Mouse (Mus musculus) midbrain, embryonic 13.5 days (tissue): ENCODE data around the gene Parp6. TPM values are rescaled to one million over a fixed set of nuclear protein-coding genes. Genes with fewer than 3 reads are reported as not detected.

Experiments used
- ATAC-seq: fragments of 200-750 bp; cut with Nextera tagmentation; 2 replicates; pipeline ENCODE4 v1.8.0; 2017; ENCODE audit warnings: mild to moderate bottlenecking, moderate TSS enrichment, moderate library complexity
- H3K27ac ChIP-seq: fragments of 300-500 bp; sonication (generic); 2 replicates; pipeline ENCODE4 v1.5.1; 2015; ENCODE audit warnings: inconsistent platforms, mild to moderate bottlenecking, moderate library complexity
- H3K27me3 ChIP-seq: fragments of 300-500 bp; sonication (generic); 2 replicates; pipeline ENCODE4 v1.6.1; 2015; ENCODE audit warnings: mild to moderate bottlenecking, inconsistent platforms
- H3K36me3 ChIP-seq: fragments of 300-500 bp; sonication (generic); 2 replicates; pipeline ENCODE4 v1.6.1; 2015; ENCODE audit warnings: mild to moderate bottlenecking, inconsistent platforms
- H3K4me1 ChIP-seq: fragments of 300-500 bp; sonication (generic); replicated peaks from 2 replicates; pipeline ENCODE4 v1.6.1; 2015; ENCODE audit warnings: inconsistent platforms
- H3K4me2 ChIP-seq: fragments of 300-500 bp; sonication (generic); replicated peaks from 2 replicates; pipeline ENCODE4 v1.6.1; 2015; ENCODE audit warnings: moderate library complexity, mild to moderate bottlenecking, inconsistent platforms
- H3K4me3 ChIP-seq: fragments of 300-500 bp; sonication (generic); replicated peaks from 2 replicates; pipeline ENCODE4 v1.5.1; 2015; ENCODE audit warnings: mild to moderate bottlenecking, inconsistent platforms
- H3K9ac ChIP-seq: fragments of 300-500 bp; sonication (generic); replicated peaks from 2 replicates; pipeline ENCODE4 v1.6.1; 2015; ENCODE audit warnings: mild to moderate bottlenecking, inconsistent platforms
- H3K9me3 ChIP-seq: fragments of 300-500 bp; sonication (generic); 2 replicates; pipeline ENCODE4 v1.6.1; 2016; ENCODE audit warnings: mild to moderate bottlenecking, inconsistent platforms
- WGBS: fragments of 180-500 bp; shearing (Covaris S2); methylation state at CpG from one replicate; pipeline ENCODE4 v1.1.7; 2015; 5-methylcytosine and 5-hydroxymethylcytosine counted together
- polyA plus RNA-seq: library from polyadenylated mRNA; unstranded; fragments of >200 nt; fragmentation: Nextera tagmentation; extraction: Ambion mirVana; gene quantifications from 2 replicates; pipeline ENCODE4 v1.2.1, GENCODE M21; 2015

Parp6 gene
- polyA plus RNA-seq, 1 experiment from 2014 or later = 195 TPM

GRCm38 (mm10) chr9:59658146-59658545, 41.1 kb downstream of the Parp6 start:
- Histone ChIP-seq H3K36me3 (peaks cover 12% of the 10 kb centered on the region), H3K4me3 (peak overlapping the region; percentile 82), H3K9me3 (no peaks in the 10 kb centered on the region), H3K27me3 (no peaks in the 10 kb centered on the region), H3K4me1 (peaks cover 55% of the 10 kb centered on the region), H3K4me2 (peak overlapping the region; percentile 93), H3K9ac (peak overlapping the region; percentile 90), H3K27ac (peak overlapping the region; percentile 98)
- WGBS = 1% methylated on average over 4 of the region's 4 CpGs
- no peak for ATAC-seq

GRCm38 (mm10) chr9:59659036-59660026, 42.2 kb downstream of the Parp6 start:
- H3K27ac ChIP-seq = peak overlapping the region; percentile 55; the same call in 1 of the 2 replicates
- peak overlapping the region; percentile 2 for H3K9ac ChIP-seq
- no peaks in the 10 kb centered on the region for H3K27me3 ChIP-seq
- H3K4me1 ChIP-seq = peaks cover 66% of the 10 kb centered on the region
- 26% methylated on average over 14 of the region's 14 CpGs for WGBS
- H3K9me3 ChIP-seq = no peaks in the 10 kb centered on the region
- no peak for ATAC-seq
- H3K4me3 ChIP-seq = peak overlapping the region; percentile 82
- H3K4me2 ChIP-seq = peak overlapping the region; percentile 93
- H3K36me3 ChIP-seq = peaks cover 20% of the 10 kb centered on the region

- Histone ChIP-seq H3K9me3 (no peaks in the 10 kb centered on the region), H3K4me2 (peak overlapping the region; percentile 93), H3K4me1 (peaks cover 69% of the 10 kb centered on the region), H3K4me3 (peak overlapping the region; percentile 82), H3K36me3 (peaks cover 29% of the 10 kb centered on the region), H3K27ac (0 out of 2 replicates have a peak overlapping the region, but pooled peaks have one; percentile 55), H3K9ac (peak overlapping the region; percentile 24), H3K27me3 (no peaks in the 10 kb centered on the region)
- 43% methylated on average over 10 of the region's 10 CpGs for WGBS
- ATAC-seq = no peak
These were observed 43.3 kb downstream of the Parp6 start for GRCm38 (mm10) chr9:59660421-59660820.

GRCm38 (mm10) chr9:59661298-59661975, 44.4 kb downstream of the Parp6 start:
- Histone ChIP-seq H3K27ac (no peak overlapping the region), H3K4me3 (no peak overlapping the region), H3K27me3 (no peaks in the 10 kb centered on the region), H3K9ac (peak overlapping the region; percentile 55; the same call in 1 of the 2 replicates), H3K36me3 (peaks cover 39% of the 10 kb centered on the region), H3K9me3 (no peaks in the 10 kb centered on the region), H3K4me1 (peaks cover 69% of the 10 kb centered on the region), H3K4me2 (peak overlapping the region; percentile 93; the same call in 1 of the 2 replicates)
- WGBS = 61% methylated on average over 6 of the region's 6 CpGs
- ATAC-seq = no peak

GRCm38 (mm10) chr9:59663226-59663625, 46.1 kb downstream of the Parp6 start:
- Histone ChIP-seq H3K4me3 (no peak overlapping the region), H3K27ac (no peak overlapping the region), H3K4me2 (no peak overlapping the region), H3K9ac (no peak overlapping the region), H3K27me3 (no peaks in the 10 kb centered on the region), H3K36me3 (peaks cover 57% of the 10 kb centered on the region), H3K9me3 (no peaks in the 10 kb centered on the region), H3K4me1 (peaks cover 63% of the 10 kb centered on the region)
- 78% methylated on average over 7 of the region's 7 CpGs for WGBS
- no peak for ATAC-seq

- no peak overlapping the region for H3K9ac ChIP-seq
- H3K27ac ChIP-seq = no peak overlapping the region
- no peaks in the 10 kb centered on the region for H3K27me3 ChIP-seq
- WGBS = 61% methylated on average over 3 of the region's 3 CpGs
- no peak overlapping the region for H3K4me2 ChIP-seq
- ATAC-seq = no peak
- H3K4me1 ChIP-seq = peaks cover 56% of the 10 kb centered on the region
- H3K4me3 ChIP-seq = no peak overlapping the region
- H3K9me3 ChIP-seq = no peaks in the 10 kb centered on the region
- H3K36me3 ChIP-seq = peaks cover 64% of the 10 kb centered on the region
These were observed 46.9 kb downstream of the Parp6 start for GRCm38 (mm10) chr9:59663957-59664356.

GRCm38 (mm10) chr9:59664664-59665256, 47.7 kb downstream of the Parp6 start:
- Histone ChIP-seq H3K9ac (no peak overlapping the region), H3K27ac (no peak overlapping the region), H3K4me1 (peaks cover 48% of the 10 kb centered on the region), H3K4me2 (no peak overlapping the region), H3K27me3 (no peaks in the 10 kb centered on the region), H3K4me3 (no peak overlapping the region), H3K36me3 (peaks cover 70% of the 10 kb centered on the region), H3K9me3 (no peaks in the 10 kb centered on the region)
- no peak for ATAC-seq
- WGBS = 84% methylated on average over 4 of the region's 4 CpGs

- H3K27ac ChIP-seq = no peak overlapping the region
- ATAC-seq = no peak
- 93% methylated on average over 8 of the region's 8 CpGs for WGBS
- peaks cover 35% of the 10 kb centered on the region for H3K4me1 ChIP-seq
- no peaks in the 10 kb centered on the region for H3K27me3 ChIP-seq
- H3K4me2 ChIP-seq = no peak overlapping the region
- H3K9me3 ChIP-seq = no peaks in the 10 kb centered on the region
- peaks cover 81% of the 10 kb centered on the region for H3K36me3 ChIP-seq
- H3K4me3 ChIP-seq = no peak overlapping the region
- H3K9ac ChIP-seq = no peak overlapping the region
These were observed 48.9 kb downstream of the Parp6 start for GRCm38 (mm10) chr9:59666016-59666415.

- Histone ChIP-seq H3K9me3 (no peaks in the 10 kb centered on the region), H3K4me2 (no peak overlapping the region), H3K27me3 (no peaks in the 10 kb centered on the region), H3K4me1 (peaks cover 28% of the 10 kb centered on the region), H3K27ac (no peak overlapping the region), H3K36me3 (peaks cover 82% of the 10 kb centered on the region), H3K9ac (no peak overlapping the region), H3K4me3 (no peak overlapping the region)
- ATAC-seq = no peak
- 81% methylated on average over 1 of the region's 1 CpGs for WGBS
These were observed 49.7 kb downstream of the Parp6 start for GRCm38 (mm10) chr9:59666813-59667212.

GRCm38 (mm10) chr9:59667250-59667649, 50.2 kb downstream of the Parp6 start:
- no peaks in the 10 kb centered on the region for H3K27me3 ChIP-seq
- H3K4me3 ChIP-seq = no peak overlapping the region
- 85% methylated on average over 4 of the region's 4 CpGs for WGBS
- H3K27ac ChIP-seq = no peak overlapping the region
- no peaks in the 10 kb centered on the region for H3K9me3 ChIP-seq
- no peak for ATAC-seq
- H3K4me1 ChIP-seq = peaks cover 23% of the 10 kb centered on the region
- peaks cover 86% of the 10 kb centered on the region for H3K36me3 ChIP-seq
- no peak overlapping the region for H3K9ac ChIP-seq
- no peak overlapping the region for H3K4me2 ChIP-seq

- H3K9me3 ChIP-seq = no peaks in the 10 kb centered on the region
- H3K9ac ChIP-seq = no peak overlapping the region
- H3K4me2 ChIP-seq = no peak overlapping the region
- H3K27me3 ChIP-seq = no peaks in the 10 kb centered on the region
- 87% methylated on average over 6 of the region's 6 CpGs for WGBS
- H3K4me1 ChIP-seq = peaks cover 17% of the 10 kb centered on the region
- no peak overlapping the region for H3K27ac ChIP-seq
- H3K4me3 ChIP-seq = no peak overlapping the region
- H3K36me3 ChIP-seq = peaks cover 92% of the 10 kb centered on the region
- no peak for ATAC-seq
These were observed 50.8 kb downstream of the Parp6 start for GRCm38 (mm10) chr9:59667904-59668303.

- peaks cover 92% of the 10 kb centered on the region for H3K36me3 ChIP-seq
- no peak overlapping the region for H3K4me2 ChIP-seq
- no peaks in the 10 kb centered on the region for H3K9me3 ChIP-seq
- ATAC-seq = no peak
- H3K27me3 ChIP-seq = no peaks in the 10 kb centered on the region
- H3K9ac ChIP-seq = no peak overlapping the region
- peaks cover 11% of the 10 kb centered on the region for H3K4me1 ChIP-seq
- H3K27ac ChIP-seq = no peak overlapping the region
- H3K4me3 ChIP-seq = no peak overlapping the region
- 75% methylated on average over 7 of the region's 7 CpGs for WGBS
These were observed 51.4 kb downstream of the Parp6 start for GRCm38 (mm10) chr9:59668473-59668872.
